Mouse (Mus musculus) 3134 (cell line): ENCODE measurements around the gene Mettl7a3.
"Not testable (repeated sequence)": the region's sequence is repeated elsewhere in the genome, so short reads cannot be mapped to it uniquely, and the experiment has no call there.

Experiments
- DNase-seq: peaks from one replicate; pipeline ENCODE4 v3.0.0-alpha.2; 2011; ENCODE audit warnings: low spot score; ENCODE audit not compliant: insufficient read length; ENCODE audit errors: extremely low read depth

Gene Mettl7a3

GRCm38 (mm10) chr15:100334629-100335028, at the start of gene Mettl7a3:
Gene Mettl7a3, plus strand, starts transcription at chr15:100334929.
- no peak for DNase-seq

DNA sequence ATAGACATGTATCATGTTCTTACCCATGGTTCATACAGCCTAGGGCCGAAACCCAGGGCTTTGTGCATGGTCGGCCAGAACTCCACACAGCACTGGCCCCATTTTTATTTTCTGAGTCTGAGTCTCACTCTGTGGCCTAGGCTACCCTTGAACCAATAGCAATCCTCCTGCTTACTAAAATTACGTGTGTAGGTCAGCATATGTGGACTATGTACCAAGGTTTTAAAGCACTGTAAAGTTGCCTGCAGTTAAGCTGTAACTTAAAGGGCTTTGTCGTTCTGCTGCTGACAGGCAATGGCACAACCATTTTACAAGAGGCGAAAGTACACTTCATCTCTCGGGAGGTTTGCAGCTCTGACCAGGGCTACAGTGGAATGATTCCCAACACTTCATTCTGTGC, 45.7 kb upstream of the Mettl7a3 start:
- no peak for DNase-seq

DNA sequence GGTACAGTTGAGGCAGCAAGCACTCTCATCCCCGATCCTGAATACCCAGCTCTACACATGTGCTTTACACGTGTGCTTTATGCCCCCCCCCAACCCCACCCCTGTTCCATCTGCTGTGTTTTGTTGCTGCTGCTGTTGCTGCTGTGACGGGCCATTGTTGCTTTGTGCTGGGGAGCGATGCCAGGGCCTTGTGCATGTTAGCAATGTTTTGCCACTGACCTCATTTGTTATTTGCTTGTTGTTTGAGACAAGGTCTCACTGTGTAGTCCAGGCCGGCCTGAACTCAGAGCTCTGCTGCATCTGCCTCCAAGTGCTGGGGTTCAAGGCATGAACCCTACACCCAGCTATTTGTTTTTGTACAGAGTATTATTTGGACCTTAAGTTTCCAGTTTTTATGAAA, 43.9 kb upstream of the Mettl7a3 start:
- DNase-seq, result no peak

- DNase-seq, result no peak
These were observed 42.4 kb upstream of the Mettl7a3 start for GRCm38 (mm10) chr15:100292326-100292725.

DNA sequence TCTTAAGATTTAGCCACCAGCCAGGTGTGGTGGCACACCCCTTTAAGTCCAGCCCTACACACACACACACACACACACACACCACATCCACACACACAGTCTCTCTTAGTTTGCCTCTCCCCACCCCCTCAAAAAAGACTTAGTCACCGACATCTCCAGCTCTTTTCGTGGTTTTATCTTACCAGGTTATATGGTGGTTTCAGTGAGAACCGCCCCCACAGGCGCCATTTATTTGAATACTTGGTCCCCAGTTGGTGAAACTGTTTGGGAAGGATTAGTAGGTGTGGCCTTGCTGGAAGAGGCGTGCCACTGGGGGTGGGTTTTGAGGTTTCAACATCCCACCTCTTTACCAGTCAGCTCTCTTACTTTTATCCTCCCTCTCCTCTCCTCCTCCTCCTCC, 36.9 kb upstream of the Mettl7a3 start:
- no peak for DNase-seq

DNA sequence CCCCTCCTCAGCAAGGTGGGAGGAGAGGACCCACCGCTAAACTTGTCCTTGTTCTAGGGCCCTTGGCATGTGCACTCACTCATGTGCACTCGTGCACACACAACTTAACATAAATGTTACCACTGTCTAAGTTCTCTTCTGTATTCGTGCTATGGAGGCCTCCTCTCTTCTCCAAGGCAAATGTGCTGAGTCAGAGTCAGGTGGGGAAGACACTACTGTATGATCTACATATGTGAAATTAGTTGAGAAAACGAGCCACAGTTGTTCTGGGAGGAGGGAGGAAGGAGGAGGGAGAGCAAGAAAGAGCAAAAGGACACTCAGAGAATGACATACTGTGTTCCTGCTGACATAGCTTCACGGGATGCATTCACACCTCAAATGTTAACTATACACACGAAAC, 34.2 kb upstream of the Mettl7a3 start:
- DNase-seq, result no peak

GRCm38 (mm10) chr15:100301556-100301955, 33.2 kb upstream of the Mettl7a3 start:
- no peak for DNase-seq

GRCm38 (mm10) chr15:100303428-100304018, 31.2 kb upstream of the Mettl7a3 start:
- DNase-seq, result no peak

DNA sequence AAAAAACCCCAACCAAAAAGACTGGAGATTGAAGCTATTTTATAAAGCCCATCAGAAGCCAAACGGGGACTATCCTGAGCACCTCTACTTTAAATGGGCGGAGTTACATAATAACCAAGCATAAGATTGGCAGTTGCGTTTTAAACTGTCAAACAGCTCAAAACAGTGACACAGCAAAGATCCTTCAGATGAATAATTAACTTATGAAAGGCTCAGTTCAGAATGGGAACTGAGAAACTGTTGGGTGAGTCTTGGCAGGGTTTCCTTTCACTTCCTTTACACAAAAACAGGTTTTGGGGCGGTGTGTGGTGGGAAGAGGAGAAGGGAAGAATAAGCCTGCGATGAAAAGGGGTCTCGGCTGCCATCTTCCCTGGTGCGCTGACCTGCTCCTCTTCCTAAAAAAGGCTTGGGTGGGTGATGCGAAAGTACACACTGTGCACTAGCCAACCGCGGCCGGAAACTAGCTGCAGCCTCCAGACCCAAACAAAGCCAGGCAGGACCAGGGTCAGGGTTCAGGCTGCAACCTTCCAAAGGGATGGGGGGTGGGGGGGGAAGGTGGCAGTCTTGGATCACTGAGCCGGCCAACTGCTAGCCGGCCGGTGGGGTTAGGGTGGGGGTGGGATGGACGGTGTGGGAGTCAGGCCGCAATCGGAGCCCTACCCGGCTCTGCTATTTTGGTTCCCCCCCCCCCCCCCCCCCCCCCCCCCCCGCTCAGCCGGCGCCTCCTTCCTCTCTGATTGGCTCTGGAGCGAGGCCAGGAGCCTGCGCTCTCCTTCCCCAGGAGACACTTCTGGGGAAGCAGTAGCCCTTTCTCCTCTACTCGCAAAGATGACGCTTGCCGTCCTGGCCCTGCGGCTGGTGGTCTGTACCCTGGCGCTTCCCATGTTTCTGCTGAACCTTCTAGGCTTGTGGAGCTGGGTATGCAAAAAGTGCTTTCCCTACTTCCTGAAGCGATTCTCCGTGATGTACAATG, 30.4 kb upstream of the Mettl7a3 start, which contains the start of gene Mettl7a1:
Gene Mettl7a1, plus strand, starts transcription at position 122 of the 973 bp plus-strand sequence.
- peak; percentile 43 for DNase-seq

GRCm38 (mm10) chr15:100306201-100306600, 28.5 kb upstream of the Mettl7a3 start:
- no peak for DNase-seq

GRCm38 (mm10) chr15:100307438-100308096, 27.2 kb upstream of the Mettl7a3 start:
- not testable (repeated sequence) for DNase-seq

DNA sequence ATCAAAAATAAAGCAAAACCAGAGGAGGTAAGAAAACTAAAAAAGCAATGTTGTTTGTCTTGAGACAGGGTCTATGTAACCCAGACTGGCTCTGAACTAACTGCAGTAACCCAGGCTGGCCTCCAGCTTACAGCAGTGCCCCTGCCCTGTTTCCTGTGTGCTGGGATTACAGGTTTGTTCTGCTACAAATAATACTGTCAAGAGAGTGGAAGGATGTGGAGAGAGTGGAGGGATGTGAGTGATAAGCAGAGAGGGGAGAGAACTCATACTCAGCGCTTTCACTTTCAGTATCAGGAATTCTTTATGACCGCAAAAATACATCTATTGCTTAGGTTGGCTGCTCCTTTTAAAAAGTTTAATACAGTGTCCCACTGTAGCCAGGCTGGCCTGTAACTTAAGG, 22.4 kb upstream of the Mettl7a3 start:
- no peak for DNase-seq

DNA sequence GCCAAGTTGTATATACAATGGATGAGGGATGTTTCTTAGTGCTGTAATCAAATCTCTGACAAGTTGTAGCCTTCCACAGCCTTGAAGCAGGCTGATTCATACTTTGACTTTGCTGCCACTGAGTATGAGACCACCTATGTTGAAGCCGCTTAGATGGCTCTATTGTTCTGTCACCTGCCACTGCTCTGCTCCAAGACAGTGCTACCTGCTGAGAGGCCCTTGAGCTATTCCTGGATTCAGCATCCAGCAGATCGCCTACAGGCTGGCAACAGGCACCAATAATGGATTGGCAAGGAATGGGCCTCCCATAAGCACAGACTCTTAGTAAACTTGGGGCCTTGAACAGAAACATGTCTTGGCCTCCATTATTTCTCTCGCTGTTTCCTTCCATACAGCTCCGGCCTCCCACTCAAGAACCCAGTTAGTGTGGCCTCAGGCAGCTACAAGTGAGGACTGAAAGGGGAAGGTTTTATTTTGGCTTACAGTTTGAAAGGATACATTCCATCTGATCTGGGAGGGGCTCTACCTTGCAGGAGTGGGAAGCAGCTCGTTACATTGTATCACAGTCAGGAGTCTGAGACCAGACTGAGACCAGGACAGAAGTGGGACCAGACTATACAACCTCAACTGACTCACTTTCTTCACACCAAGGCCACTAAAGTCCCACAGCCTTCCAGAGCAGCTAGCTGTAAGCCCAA, 20.1 kb upstream of the Mettl7a3 start:
- DNase-seq, result no peak

GRCm38 (mm10) chr15:100318014-100318671, 16.6 kb upstream of the Mettl7a3 start:
- not testable (repeated sequence) for DNase-seq

- DNase-seq, result no peak
These were observed 14.8 kb upstream of the Mettl7a3 start for GRCm38 (mm10) chr15:100319884-100320283.

- DNase-seq, result no peak
These were observed 14.3 kb upstream of the Mettl7a3 start for GRCm38 (mm10) chr15:100320295-100320905.

GRCm38 (mm10) chr15:100321134-100321533, 13.6 kb upstream of the Mettl7a3 start:
- DNase-seq, result no peak

DNA sequence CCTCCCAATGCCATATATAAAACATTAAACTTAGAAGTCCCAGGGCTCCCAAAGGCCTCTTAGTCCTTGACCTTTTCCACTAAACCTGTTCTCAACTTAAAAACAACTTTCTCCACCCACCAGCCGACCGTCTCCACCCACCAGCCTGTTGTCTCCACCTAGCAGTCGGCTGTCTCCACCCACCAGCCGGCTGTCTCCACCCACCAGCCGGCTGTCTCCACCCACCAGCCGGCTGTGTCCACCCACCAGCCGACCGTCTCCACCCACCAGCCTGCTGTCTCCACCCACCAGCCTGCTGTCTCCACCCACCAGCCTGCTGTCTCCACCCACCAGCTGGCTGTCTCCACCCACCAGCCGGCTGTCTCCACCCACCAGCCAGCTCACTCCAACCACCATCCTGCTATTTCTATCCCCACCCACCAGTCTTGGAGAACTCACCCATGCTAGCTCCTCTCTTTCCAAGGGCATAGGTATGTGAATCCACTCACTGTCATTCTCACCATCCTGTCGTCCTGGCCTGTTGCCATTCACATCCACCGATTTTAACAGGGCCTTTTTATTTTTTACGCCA, 10.6 kb upstream of the Mettl7a3 start:
- DNase-seq, result no peak

DNA sequence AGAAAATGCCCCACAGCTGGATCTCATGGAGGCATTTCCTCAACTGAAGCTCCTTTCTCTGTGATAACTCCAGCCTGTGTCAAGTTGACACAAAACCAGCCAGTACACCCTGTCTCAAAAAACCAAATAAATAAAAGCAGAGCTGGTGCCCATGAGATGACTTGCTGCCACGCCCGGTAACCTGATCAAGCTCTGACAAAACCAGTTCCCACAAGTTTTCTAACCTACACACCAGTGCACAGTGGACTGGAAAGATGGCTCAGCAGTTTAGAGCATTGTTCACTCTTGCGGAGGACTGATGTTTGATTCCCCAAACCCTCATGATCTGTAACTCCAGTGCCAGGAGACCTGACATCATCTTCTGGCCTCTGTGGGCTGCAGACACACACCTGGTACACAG, 9.5 kb upstream of the Mettl7a3 start:
- DNase-seq, result no peak
